Mouse (Mus musculus) macrophage (primary cell): Measurements from ENCODE around the gene Prrx1. TPM values are rescaled to one million over a fixed set of nuclear protein-coding genes. Genes with fewer than 3 reads are reported as not detected.

Experiments used
- H3K27ac ChIP-seq: fragments of 350-480 bp; formaldehyde crosslinking; 2 replicates; pipeline ENCODE4 v1.9.0; 2021
- H3K36me3 ChIP-seq: fragments of 350-480 bp; formaldehyde crosslinking; 2 replicates; pipeline ENCODE4 v1.9.0; 2021; ENCODE audit errors: inconsistent target
- H3K4me3 ChIP-seq: fragments of 350-480 bp; formaldehyde crosslinking; 2 replicates; pipeline ENCODE4 v1.9.0; 2021; ENCODE audit errors: inconsistent target
- H3K79me2 ChIP-seq: fragments of 350-480 bp; formaldehyde crosslinking; 2 replicates; pipeline ENCODE4 v1.9.0; 2021; ENCODE audit errors: inconsistent target
- WGBS: methylation state at CpG from one replicate; pipeline ENCODE4 v1.1.7; 2026; ENCODE audit warnings: inconsistent platforms; ENCODE audit not compliant: missing documents; 5-methylcytosine and 5-hydroxymethylcytosine counted together
- polyA plus RNA-seq: library from polyadenylated mRNA; stranded (reverse); fragments of 250-400 nt; gene quantifications from 3 replicates; pipeline ENCODE4 v1.2.4, GENCODE M21; 2018; ENCODE audit warnings: inconsistent platforms
- total RNA-seq, 78 experiments: library from RNA; depleted of rRNA; stranded (reverse); fragments of 250-400 nt; gene quantifications; 1 replicate in 9 of 78; 2 replicates in 24 of 78; 3 replicates in 43 of 78; 4 replicates in 2 of 78; pipeline ENCODE4 v1.2.4; 2018; ENCODE audit warnings: inconsistent platforms in 56 of 78

Gene Prrx1
- total RNA-seq (2018; cell fraction: chromatin; rRNA removed), result 10 to 100 TPM in 1 of 26 experiments, 1 to 10 TPM in 1, under 1 TPM in 6, not detected in 18; 0.11 to 18.5 (median 0.20) TPM
- total RNA-seq (2018; cell fraction: cytosol; rRNA removed), result under 1 TPM in 4 of 26 experiments, not detected in 22; under 0.01 to 0.10 (median 0.03) TPM
- total RNA-seq (2018; cell fraction: nucleus; rRNA removed), result 1 to 10 TPM in 1 of 26 experiments, not detected in 25; 2.7 TPM
- 0.04 to 0.05 TPM in 2 of 3 replicates, not detected in the other for polyA plus RNA-seq

DNA sequence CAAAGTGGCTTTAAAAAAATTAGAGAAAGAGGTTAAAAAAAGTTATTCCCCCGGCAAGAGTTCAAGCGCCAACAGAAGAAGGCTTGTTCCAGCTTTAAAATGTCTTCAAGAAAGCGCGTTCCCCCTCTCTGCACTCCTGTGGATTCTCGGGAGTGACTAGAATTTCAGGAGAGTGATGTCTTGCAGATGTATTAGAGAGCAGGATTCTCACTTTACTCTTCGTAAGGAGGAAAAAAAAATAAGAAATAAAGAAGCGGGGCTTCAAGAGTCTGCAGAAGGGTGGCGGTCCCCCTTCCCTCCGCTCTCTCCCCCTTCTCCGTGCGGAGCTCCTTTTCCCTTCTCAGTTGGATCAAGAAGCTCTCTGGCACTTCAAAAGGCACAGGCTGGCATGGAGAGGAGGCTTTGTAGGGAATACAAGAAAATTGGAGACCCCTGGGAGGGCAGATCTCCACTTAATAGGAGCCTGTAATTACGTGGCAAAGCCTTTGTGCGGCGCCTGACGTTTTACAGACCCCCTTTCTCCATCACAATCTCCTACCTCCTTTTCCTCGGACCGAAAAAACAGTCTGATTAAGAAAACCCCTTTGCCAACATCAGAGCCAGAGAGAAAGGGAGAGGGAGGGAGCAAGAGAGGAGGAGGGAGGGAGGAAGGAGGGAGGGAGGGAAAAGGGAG lies at the start of gene Prrx1:
TSS of gene Prrx1 (minus strand) at position 610 of the 673 bp plus-strand sequence.
- H3K4me3 ChIP-seq, result no peak within 1 kb of the TSS
- H3K27ac ChIP-seq, result no peak within 1 kb of the TSS
- no peaks in the 10 kb centered on the region for H3K79me2 ChIP-seq
- H3K36me3 ChIP-seq, result no peaks in the 10 kb centered on the region
- 7% methylated on average over 17 of the region's 17 CpGs for WGBS

GRCm38 (mm10) chr1:163362202-163362601 lies 48.7 kb upstream of the Prrx1 start:
- 93% methylated on average over 8 of the region's 8 CpGs for WGBS
- no peak overlapping the region for H3K4me3 ChIP-seq
- no peaks in the 10 kb centered on the region for H3K79me2 ChIP-seq
- no peaks in the 10 kb centered on the region for H3K36me3 ChIP-seq
- no peak overlapping the region for H3K27ac ChIP-seq

DNA sequence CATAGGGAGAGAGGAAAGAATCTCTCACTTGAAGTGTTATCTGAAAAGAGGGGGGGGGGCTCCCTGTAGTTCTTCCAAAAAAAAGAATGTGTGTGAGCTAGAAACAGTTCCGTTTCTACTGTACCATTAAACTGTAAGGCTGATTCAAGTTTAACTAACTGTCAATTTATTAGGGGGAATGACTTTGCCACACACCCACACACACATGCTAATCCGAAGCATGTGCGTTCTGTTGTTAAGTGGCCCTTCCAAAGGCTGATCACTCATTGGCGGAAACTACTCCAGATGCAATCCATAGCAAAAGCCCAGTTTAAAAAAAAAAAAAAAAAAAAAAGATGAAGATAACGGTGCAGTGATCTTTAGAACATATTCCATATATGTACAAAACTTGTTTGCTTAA lies 47.9 kb upstream of the Prrx1 start:
- H3K79me2 ChIP-seq, result no peaks in the 10 kb centered on the region
- H3K4me3 ChIP-seq, result no peak overlapping the region
- WGBS, result 94% methylated on average over 5 of the region's 5 CpGs
- H3K27ac ChIP-seq, result no peak overlapping the region
- no peaks in the 10 kb centered on the region for H3K36me3 ChIP-seq

DNA sequence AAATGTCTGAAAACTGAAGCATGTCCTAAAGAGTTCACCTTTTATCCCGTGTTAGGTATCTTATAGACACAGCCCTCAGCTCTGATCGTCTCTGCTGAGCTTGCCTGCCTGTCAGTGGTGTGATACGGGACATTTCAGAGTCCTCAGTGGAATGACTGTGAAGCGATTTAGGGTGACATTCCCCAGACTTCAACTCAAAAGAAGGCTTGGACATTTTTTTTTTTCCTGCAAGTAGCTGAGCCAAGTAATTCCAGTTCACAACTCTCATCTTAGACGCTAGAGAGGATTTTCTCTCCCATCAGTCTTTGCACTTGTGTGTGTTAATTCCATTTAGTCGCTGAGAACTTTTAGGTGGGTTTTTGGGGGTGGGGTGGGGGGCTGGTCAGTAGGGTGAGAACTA lies 47.3 kb upstream of the Prrx1 start:
- no peak overlapping the region for H3K4me3 ChIP-seq
- WGBS, result 91% methylated on average over 6 of the region's 6 CpGs
- no peak overlapping the region for H3K27ac ChIP-seq
- no peaks in the 10 kb centered on the region for H3K79me2 ChIP-seq
- no peaks in the 10 kb centered on the region for H3K36me3 ChIP-seq

DNA sequence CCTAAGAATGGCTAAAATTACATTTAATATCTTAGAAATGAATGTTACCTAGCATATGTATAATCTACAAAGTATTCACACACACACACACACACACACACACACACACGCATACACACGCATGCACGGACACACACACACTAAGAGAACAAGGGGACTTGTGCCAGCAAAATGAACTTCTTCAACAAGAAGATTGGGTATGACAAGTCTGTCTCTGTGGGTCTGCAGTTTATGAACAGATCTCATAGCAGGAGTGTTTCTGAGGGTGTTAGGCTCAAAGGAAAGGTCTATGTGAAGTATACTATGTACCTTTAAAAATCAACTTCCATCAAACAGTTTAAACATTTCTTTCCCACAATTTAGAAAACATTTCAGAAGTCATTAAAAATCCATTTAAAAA lies 46.0 kb upstream of the Prrx1 start:
- Histone ChIP-seq H3K79me2 (no peaks in the 10 kb centered on the region), H3K4me3 (no peak overlapping the region), H3K27ac (no peak overlapping the region), H3K36me3 (no peaks in the 10 kb centered on the region)
- 77% methylated on average over 3 of the region's 3 CpGs for WGBS

DNA sequence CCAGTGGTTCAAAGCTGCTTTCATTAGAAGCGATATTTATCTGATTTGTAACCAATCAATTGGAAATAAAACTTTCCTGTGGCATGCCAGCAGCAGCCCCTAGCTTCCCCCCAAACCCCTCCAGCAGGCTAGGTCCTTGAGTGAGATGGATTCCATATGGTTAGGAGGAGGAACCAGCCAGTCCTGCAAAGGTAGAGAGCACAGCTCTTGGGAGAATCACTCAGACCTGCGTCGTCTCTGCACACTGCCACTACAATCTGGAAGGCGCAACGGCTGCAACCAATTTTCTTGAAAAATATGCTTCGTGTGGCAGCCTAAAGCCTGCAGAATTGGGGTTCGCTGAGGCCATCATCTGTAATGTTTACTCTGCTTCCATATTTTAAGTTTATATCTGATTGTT lies 44.7 kb upstream of the Prrx1 start:
- Histone ChIP-seq H3K27ac (no peak overlapping the region), H3K79me2 (no peaks in the 10 kb centered on the region), H3K36me3 (no peaks in the 10 kb centered on the region), H3K4me3 (no peak overlapping the region)
- WGBS, result 80% methylated on average over 7 of the region's 7 CpGs

DNA sequence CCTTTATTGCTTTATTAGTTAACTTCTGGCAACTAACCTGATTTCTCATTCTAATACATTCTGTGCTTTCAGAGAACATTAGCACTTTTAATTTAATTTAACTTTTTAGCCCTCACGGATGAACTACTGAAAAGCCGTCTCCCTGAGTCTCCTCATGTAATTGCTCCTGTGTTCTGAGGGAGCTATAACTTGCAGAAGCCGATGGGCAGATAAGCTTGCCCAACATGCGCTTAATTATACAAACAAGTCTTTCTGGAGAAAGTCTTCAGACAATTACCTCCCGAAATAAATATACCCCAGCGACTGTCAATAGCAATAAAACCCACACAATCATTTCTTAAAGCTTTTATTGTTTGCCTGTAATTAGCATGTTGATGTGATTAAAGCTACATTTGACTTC lies 44.2 kb upstream of the Prrx1 start:
- WGBS, result 68% methylated on average over 6 of the region's 6 CpGs
- Histone ChIP-seq H3K36me3 (no peaks in the 10 kb centered on the region), H3K27ac (no peak overlapping the region), H3K79me2 (no peaks in the 10 kb centered on the region), H3K4me3 (no peak overlapping the region)

GRCm38 (mm10) chr1:163356167-163356566 lies 42.7 kb upstream of the Prrx1 start:
- Histone ChIP-seq H3K4me3 (no peak overlapping the region), H3K79me2 (no peaks in the 10 kb centered on the region), H3K27ac (no peak overlapping the region), H3K36me3 (no peaks in the 10 kb centered on the region)
- 78% methylated on average over 4 of the region's 4 CpGs for WGBS

- 51% methylated on average over 3 of the region's 3 CpGs for WGBS
- H3K79me2 ChIP-seq, result no peaks in the 10 kb centered on the region
- H3K36me3 ChIP-seq, result no peaks in the 10 kb centered on the region
- no peak overlapping the region for H3K27ac ChIP-seq
- no peak overlapping the region for H3K4me3 ChIP-seq
Observed at GRCm38 (mm10) chr1:163355626-163356156, 42.2 kb upstream of the Prrx1 start.

GRCm38 (mm10) chr1:163350988-163351387 lies 37.5 kb upstream of the Prrx1 start:
- no peak overlapping the region for H3K4me3 ChIP-seq
- H3K79me2 ChIP-seq, result no peaks in the 10 kb centered on the region
- 84% methylated on average over 3 of the region's 3 CpGs for WGBS
- no peaks in the 10 kb centered on the region for H3K36me3 ChIP-seq
- H3K27ac ChIP-seq, result no peak overlapping the region

DNA sequence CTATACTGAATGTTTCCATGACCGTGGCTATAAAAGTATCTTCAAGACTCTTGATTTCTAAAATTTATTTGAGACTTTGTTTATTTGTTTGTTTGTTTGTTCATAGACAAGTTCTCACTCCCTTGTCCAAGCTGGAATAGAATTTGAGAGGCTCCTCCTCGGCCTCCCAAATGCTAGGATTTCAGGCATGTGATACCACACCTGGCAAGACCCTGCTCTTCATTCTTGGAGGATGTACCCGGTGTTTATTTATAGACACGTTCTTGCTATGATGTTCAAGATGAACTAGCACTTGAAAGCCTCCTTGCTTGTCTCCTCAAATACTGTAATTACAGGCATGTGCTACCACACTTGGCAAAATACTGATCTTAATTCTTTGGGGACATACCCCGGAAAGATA lies 32.0 kb upstream of the Prrx1 start:
- 94% methylated on average over 5 of the region's 5 CpGs for WGBS
- Histone ChIP-seq H3K36me3 (no peaks in the 10 kb centered on the region), H3K4me3 (no peak overlapping the region), H3K27ac (no peak overlapping the region), H3K79me2 (no peaks in the 10 kb centered on the region)

- Histone ChIP-seq H3K4me3 (no peak overlapping the region), H3K36me3 (no peaks in the 10 kb centered on the region), H3K27ac (no peak overlapping the region), H3K79me2 (no peaks in the 10 kb centered on the region)
- WGBS, result 85% methylated on average over 1 of the region's 1 CpGs
Observed at GRCm38 (mm10) chr1:163344931-163345330, 31.4 kb upstream of the Prrx1 start.

DNA sequence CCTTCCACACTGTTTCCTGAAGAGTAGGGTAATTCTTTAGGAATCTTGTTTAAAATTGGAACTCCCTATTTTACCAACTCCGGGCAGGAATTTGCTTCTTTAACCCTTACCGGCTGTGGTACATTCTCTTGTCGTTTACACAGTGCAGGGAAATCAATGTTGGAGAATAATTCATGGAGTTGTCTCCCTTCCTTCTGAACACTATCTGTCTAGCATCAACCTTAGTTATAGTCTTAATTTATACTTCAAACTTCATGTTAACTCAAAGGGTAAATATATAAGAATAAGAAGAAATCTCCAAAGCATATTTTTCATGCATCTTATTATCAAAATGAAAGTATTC lies 25.7 kb upstream of the Prrx1 start:
- Histone ChIP-seq H3K79me2 (no peaks in the 10 kb centered on the region), H3K4me3 (no peak overlapping the region), H3K36me3 (no peaks in the 10 kb centered on the region), H3K27ac (no peak overlapping the region)
- 94% methylated on average over 3 of the region's 3 CpGs for WGBS

- Histone ChIP-seq H3K79me2 (no peaks in the 10 kb centered on the region), H3K27ac (no peak overlapping the region), H3K36me3 (no peaks in the 10 kb centered on the region), H3K4me3 (no peak overlapping the region)
- WGBS, result 86% methylated on average over 7 of the region's 7 CpGs
Observed at GRCm38 (mm10) chr1:163338525-163339218, 25.2 kb upstream of the Prrx1 start.

DNA sequence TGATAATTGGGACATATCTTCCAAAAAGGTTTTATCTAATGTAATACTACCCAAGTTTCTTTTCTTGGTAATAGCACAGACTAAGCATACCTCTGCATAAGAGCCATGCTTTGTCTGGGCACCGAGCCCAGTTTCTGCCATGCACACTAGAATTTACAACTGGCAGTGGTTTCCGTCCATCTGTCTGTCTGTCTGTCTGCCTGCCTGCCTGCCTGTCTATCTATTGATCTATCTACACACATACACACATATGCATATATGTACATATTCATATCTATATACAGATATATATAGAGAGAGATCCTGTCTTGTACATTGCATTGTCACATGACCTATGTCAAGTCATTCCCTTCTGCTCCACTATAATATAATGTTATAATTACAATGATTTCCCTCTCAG lies 24.3 kb upstream of the Prrx1 start:
- no peak overlapping the region for H3K4me3 ChIP-seq
- no peak overlapping the region for H3K27ac ChIP-seq
- H3K36me3 ChIP-seq, result no peaks in the 10 kb centered on the region
- WGBS, result 50% methylated on average over 2 of the region's 2 CpGs
- no peaks in the 10 kb centered on the region for H3K79me2 ChIP-seq
